Mouse (Mus musculus) thymus, postnatal 14 days (tissue): ENCODE measurements around the gene Col25a1.

Experiments
- DNase-seq: peaks from one replicate; pipeline ENCODE4 v3.0.0; 2021

The Col25a1 gene

GRCm38 (mm10) chr3:130494192-130494591 lies 362.9 kb downstream of the Col25a1 start:
- DNase-seq, result no peak

DNA sequence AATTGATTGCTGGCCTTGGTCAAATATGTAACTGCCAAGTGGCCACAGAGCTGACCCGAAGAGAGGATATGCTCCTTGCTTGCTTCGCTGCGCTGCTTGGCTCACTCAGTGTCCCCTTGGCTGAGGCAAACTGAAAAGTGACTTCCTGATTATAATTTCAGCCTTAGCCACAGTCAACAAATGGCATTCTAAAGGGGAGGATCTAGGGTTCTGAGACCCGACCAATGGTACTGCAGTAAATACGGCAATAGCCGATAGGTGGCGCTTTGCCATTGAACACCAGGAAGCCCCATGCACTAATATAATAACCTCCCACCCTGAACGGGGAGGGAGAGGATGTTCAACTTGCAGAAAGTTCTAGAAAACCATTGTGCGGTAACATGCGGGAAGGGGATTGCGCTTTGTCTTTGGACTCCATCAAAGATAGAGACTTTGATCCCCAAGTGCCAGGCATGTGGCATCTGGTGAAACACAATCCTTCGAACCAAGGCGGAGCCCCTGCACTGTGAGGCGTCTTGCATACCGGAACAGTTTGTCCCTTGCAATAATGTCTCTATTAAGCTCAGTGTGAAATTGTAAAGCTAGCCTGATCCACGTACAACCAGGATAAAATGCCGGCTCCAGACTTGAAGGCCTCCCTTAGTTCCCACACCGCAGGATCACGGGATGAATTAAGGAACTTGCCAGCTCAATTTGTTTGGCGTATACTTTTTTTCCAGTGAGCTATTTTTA lies 363.5 kb downstream of the Col25a1 start:
- DNase-seq, result peak; percentile 12

DNA sequence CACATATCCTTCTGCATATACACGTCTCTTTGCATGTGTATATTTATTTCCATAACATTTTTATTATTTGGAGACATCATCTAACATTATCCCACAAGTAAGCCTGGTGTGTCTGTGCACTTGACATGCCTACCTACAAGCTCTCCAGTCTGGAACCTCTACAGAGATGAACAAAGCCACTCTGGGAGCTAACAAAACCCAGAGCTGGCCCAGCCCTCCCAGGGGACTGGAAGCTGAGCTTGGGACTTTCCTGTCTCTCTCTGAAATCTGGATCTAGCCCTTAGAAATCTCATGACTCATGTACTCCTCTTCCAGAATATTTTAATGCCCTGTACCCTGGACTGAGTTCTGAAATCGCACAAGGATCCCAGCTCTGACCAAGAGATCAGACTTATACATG lies 365.7 kb downstream of the Col25a1 start:
- DNase-seq, result no peak

DNA sequence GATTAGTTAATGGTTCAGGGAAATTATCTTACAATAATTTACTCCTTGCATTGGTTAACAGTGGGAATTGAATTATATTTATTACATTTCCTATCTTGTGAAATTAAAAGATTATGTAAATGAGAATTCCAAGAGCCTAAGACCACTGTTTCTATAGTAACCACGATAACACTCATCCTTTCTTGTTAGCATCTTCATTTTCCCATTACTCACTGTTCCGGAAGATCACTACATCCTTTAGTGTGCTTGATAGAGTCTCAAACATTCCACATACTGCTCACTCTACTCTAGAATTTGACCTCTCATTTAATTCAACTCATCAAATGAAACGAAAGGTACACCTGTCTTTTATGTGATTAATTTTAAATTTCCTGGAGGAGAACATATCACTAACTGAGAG lies 370.4 kb downstream of the Col25a1 start:
- DNase-seq, result no peak

- no peak for DNase-seq
Observed at GRCm38 (mm10) chr3:130508330-130508729, 377.0 kb downstream of the Col25a1 start.

GRCm38 (mm10) chr3:130518457-130518879 lies 387.2 kb downstream of the Col25a1 start:
- DNase-seq, result no peak

GRCm38 (mm10) chr3:130521834-130522476 lies 390.7 kb downstream of the Col25a1 start:
- no peak for DNase-seq

- no peak for DNase-seq
Observed at GRCm38 (mm10) chr3:130523019-130523418, 391.7 kb downstream of the Col25a1 start.

DNA sequence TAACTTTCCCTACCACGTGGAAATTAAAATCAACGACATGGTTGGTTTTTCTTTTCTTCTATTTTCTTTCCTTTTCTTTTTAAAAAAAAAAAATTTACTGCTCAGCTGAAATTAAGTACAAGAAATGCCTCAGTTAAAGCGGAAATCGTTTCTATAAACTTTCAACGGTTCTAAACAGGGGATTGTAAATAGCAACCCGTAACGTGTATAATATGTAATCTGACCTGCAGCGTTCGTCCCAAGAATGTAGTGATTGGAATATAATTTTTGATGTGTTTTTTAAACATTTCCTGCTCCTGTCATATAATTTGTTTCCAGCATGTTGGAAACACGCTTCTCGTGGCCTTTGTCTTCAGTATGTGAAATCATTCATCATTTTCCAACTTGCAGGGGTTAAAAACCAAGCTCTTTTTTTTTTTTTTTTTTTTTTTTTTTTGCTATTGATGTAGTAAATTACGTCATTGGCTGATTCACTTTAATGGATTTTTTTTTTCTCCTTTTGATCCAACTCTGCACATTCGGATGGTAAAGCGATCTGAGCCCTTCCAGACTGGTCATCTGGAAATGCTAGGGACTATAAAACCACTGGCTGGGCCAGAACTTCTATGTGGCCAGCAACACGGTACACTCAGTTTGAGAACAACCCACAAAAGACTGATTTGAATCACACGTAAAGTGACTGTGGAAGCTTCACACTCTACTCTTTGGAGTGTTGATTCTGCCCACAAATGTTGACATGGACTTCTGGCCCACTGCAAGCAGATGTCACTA lies 393.3 kb downstream of the Col25a1 start:
- no peak for DNase-seq

DNA sequence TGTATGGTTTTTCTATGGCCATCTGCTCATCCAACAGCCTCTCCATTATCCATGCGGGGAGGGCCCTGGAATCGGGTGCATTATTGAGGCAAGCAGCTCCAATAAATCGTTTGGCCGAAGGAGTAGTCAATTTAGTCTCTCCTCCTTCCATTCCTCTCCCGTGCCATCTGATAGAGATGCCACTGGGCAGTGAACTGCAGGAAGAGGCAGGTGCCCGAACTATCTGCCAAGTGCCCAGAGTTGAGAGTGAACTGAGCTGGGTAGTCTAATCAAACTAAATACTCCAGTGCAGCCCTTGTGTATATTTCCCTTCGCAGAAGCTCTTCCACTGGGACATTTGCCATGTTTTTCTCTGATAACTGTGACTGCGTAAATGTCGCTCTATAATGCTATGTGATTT lies 403.7 kb downstream of the Col25a1 start:
- DNase-seq, result no peak

DNA sequence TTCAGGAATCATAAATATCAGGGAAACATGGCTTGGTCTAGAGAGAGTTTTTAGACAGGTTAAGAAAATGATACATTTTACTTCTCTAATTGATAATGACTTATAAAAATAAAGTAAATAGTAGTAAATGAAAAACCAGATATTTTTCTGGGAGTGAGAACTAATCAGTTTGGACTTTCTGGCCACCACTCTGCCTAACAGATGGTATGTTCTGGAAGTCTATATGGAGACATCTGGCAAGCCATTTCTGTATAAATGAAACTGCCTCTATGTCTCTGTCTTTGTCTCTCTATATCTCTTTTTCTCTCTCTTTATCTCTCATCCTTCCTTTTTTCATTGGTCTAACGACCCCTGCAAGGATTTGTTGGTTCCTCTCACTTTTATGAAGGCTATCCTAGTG lies 410.2 kb downstream of the Col25a1 start:
- no peak for DNase-seq

DNA sequence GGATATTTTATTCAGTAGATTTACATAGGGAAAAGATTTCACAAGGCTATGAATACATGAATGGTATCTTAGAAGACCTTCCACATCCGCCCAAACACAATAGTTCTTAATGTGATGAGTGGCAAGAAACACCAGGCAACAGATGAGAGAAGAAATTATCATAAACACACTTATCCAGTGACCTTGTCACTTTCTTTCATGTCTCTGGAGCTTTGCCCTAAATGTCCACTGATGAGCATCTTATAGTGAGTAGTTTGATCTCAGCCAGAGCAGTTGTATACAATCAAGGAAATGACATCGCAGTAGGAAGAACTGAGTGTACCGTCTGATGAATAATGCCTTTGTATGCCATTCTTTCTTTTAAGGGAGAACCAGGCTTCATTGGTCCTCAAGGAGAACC lies 414.7 kb downstream of the Col25a1 start:
- no peak for DNase-seq

GRCm38 (mm10) chr3:130549066-130549465 lies 417.8 kb downstream of the Col25a1 start:
- DNase-seq, result no peak

- no peak for DNase-seq
Observed at GRCm38 (mm10) chr3:130556263-130556662, 425.0 kb downstream of the Col25a1 start.

DNA sequence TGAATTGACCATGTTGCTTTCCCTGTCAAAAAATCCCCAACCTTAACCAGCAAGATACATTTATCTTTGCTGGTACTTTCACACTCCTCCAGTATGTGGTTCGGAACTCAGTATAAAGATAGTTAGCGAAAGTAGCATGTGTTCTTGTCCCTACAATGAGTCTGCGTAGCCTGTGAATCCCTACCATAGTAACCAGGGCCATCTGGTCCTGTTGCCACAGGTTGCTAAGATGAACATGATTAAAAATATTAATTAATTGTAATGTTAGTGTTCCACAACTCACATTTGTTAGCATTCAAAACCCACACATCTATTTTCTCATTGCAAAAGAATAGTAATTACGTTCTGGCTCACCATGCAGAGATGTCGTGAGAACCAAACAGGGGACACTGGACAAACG lies 434.3 kb downstream of the Col25a1 start:
- DNase-seq, result no peak

DNA sequence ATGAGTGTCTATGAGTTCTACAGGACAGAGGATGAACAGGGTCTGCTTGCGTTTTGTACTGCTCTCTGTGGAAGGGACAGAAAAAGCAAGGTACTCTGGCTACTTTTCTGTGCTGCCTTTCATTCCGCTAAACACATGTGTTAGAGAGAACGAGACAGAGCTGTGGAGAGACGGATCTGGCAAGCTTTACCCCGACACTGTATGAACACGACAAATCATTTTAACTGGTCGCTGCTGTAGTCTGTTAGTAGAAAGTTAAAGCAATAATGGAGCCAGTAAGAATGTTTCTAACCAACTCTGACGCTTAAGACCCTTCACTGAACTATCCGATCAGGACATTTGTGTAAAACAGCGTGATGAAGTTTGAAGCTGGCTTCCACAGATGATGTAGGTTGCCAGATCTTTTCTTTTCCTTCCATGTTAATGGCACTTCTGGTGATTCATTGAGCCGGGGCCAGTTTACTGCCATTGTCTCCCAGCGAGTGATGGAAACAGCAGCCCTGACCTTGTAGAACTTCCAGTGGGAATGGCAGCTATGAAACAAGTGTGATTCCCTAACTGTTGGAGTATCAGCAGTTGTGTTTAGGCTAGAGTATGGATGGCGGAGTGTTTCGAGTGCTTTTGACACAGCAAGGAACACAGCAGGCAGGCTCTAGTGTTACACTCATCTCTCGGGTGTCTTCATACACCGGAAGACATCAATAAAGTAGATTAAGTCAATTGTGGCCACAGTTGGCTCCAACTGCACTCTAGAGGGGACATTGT lies 437.2 kb downstream of the Col25a1 start:
- no peak for DNase-seq

- DNase-seq, result no peak
Observed at GRCm38 (mm10) chr3:130573243-130573642, 441.9 kb downstream of the Col25a1 start.

DNA sequence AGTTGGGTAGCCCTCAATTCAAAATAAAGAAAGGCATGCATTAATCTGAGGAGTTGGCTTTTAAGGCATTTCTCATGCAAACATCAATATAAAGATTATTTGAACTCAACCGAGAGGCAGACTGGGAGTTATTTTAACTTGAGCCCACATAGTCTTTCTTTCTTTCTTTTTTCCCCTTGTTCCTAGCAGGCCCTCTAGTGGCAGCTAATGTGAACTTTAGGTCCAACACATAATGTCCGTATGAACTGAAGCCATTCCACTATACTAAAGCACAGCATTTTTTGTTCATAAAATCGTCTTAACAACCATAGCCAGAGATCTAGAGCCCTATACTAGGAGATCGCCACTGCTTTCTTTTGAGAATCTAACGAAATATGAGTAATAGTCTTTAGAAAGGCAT lies 443.4 kb downstream of the Col25a1 start:
- peak; percentile 20 for DNase-seq

- peak; percentile 34 for DNase-seq
Observed at GRCm38 (mm10) chr3:130576683-130577082, 445.4 kb downstream of the Col25a1 start.

DNA sequence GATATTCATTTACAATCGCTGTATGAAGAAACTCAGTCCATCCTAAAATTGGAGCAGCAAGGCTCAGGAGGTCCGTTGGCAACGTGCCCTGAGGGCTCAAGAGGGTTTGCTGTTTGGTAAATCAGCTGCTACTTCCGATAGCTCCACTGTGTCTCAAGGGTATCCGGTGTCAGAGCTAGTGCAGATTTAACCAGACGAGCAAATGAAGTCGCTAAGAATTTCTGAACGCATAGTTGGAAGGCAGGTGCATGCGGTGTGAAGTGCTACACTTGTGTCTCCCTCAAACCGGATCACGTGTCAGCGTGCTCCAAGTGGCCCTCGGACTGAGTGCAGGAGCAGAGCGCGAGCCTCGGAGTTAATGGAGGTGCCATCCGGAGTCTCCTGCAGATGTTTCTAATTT lies 448.2 kb downstream of the Col25a1 start:
- DNase-seq, result no peak

DNA sequence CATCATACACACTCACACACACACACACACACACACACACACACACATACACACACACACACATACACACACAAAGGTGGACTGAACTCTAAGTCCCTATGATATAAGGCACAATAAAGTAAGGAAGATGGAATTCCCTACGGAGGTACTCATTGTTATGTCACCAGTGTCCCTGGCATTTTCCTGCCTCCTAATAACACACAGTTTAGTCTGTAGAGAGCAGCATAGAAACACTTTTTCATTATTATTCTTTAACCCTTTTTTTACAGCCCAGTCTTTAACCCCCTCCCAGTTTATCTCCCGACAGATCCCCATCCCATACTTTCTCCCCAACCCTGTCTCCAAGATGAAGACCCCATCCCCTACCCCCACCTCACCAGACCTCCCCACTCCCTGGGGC lies 450.3 kb downstream of the Col25a1 start:
- no peak for DNase-seq

DNA sequence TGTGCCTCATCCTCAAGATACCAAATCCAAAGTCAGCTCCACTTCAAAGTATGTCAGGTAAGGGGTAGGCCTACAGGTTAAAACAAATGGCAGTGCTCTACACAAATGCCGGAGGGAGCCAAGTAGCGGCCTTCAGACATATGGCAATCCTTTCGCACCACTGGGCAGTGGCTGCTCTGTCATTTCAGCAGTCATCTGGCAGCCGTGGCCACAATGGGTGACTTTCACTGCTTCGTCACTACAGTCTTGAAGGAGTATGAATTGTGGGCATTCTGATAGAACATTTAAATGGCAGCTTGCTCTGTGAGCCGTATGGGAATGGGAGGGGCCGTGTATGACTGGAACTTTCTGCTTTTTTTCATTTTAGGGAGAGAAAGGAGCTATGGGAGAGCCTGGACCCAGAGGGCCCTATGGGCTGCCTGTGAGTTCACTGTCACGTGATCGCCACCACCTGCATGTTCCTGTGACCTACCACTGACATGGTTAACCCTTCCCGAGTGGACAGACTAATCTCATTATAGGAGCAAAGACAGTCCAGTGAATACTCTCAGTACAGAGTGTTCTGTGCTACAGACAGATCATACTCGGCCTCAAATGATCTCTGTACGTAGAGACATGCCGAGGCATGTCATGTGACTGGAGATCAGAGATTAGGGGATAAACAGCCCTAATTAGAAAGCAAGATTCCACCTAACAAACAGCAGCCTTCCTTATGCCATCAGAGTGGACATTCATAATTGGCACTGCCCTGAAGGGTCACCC lies 451.8 kb downstream of the Col25a1 start:
- no peak for DNase-seq
